Mouse (Mus musculus) sigmoid colon, adult 10 weeks (tissue): Measurements from ENCODE around the gene Asb10. TPM values are rescaled to one million over a fixed set of nuclear protein-coding genes. Genes with fewer than 3 reads are reported as not detected.

ENCODE experiments used
- polyA plus RNA-seq: library from polyadenylated mRNA; stranded (reverse); fragments of 350-450 nt; fragmentation: Illumina TruSeq; extraction: RNeasy Lipid Tissue Mini Kit (QIAGEN cat#74804); gene quantifications from one replicate; pipeline ENCODE4 v1.2.3, GENCODE M21; 2014; ENCODE audit warnings: low read depth, low replicate concordance

The Asb10 gene
- not detected for polyA plus RNA-seq

GRCm38 (mm10) chr5:24540387-24541143 lies at the start of gene Asb10:
TSS of gene Asb10 (minus strand) at chr5:24540978.

GRCm38 (mm10) chr5:24586547-24587199 lies 45.9 kb upstream of the Asb10 start, which contains the start of gene Chpf2:
TSS of gene Chpf2 (plus strand) at chr5:24586741.

GRCm38 (mm10) chr5:24577183-24577929 lies 36.6 kb upstream of the Asb10 start, which contains the start of gene Abcf2:
TSS of gene Abcf2 (minus strand) at chr5:24577467.

GRCm38 (mm10) chr5:24556709-24557108 lies 15.9 kb upstream of the Asb10 start, which contains the start of gene 4931409K22Rik:
TSS of gene 4931409K22Rik (minus strand) at chr5:24556809.

GRCm38 (mm10) chr5:24526889-24527230 lies 13.9 kb downstream of the Asb10 start, which contains the start of gene Gbx1:
TSS of gene Gbx1 (minus strand) at chr5:24527202.

Other genes with a start within 250 kb of the Asb10 start
- gene Kcnh2, start 189.4 kb downstream of the Asb10 start, polyA plus RNA-seq = 0.47 TPM
- not detected for gene Nos3, start 176.2 kb downstream of the Asb10 start, polyA plus RNA-seq
- not detected for gene Atg9b, start 148.8 kb downstream of the Asb10 start, polyA plus RNA-seq
- 4.7 TPM for gene Abcb8, start 147.3 kb downstream of the Asb10 start, polyA plus RNA-seq
- gene Asic3, start 127.6 kb downstream of the Asb10 start, polyA plus RNA-seq = not detected
- gene Cdk5, start 117.4 kb downstream of the Asb10 start, polyA plus RNA-seq = 18.5 TPM
- 32.6 TPM for gene Slc4a2, start 117.1 kb downstream of the Asb10 start, polyA plus RNA-seq
- 6.5 TPM for gene Fastk, start 95.7 kb downstream of the Asb10 start, polyA plus RNA-seq
- gene Tmub1, start 93.1 kb downstream of the Asb10 start, polyA plus RNA-seq = 1.5 TPM
- gene Agap3, start 88.8 kb downstream of the Asb10 start, polyA plus RNA-seq = 1.6 TPM
- not detected for gene Gbx1, start 13.8 kb downstream of the Asb10 start, polyA plus RNA-seq
- gene 4931409K22Rik, start 15.8 kb upstream of the Asb10 start, polyA plus RNA-seq = not detected
- 6.9 TPM for gene Abcf2, start 36.5 kb upstream of the Asb10 start, polyA plus RNA-seq
- 0.79 TPM for gene Chpf2, start 45.8 kb upstream of the Asb10 start, polyA plus RNA-seq
- 1.2 TPM for gene Smarcd3, start 83.4 kb upstream of the Asb10 start, polyA plus RNA-seq
- gene Nub1, start 144.6 kb upstream of the Asb10 start, polyA plus RNA-seq = 39.2 TPM
- not detected for gene Wdr86, start 189.7 kb upstream of the Asb10 start, polyA plus RNA-seq
- not detected for gene Crygn, start 217.0 kb upstream of the Asb10 start, polyA plus RNA-seq